Mouse (Mus musculus) liver, adult 2 months (tissue): ENCODE measurements at regions not wholly inside any gene's neighbourhood (a gene's known extent, or its start where the extent isn't known, plus 50 kb on each side); places are given as distances from the start of the nearest gene placed in this dataset.

ENCODE experiments used
- DNase-seq: peaks from one replicate; pipeline ENCODE4 v3.0.0-alpha.2; 2011; ENCODE audit warnings: low read depth, low spot score; ENCODE audit errors: extremely low read depth
- H3K27ac ChIP-seq: fragments of 200-500 bp; replicated peaks from 2 replicates; pipeline ENCODE4 v1.5.1; 2012; ENCODE audit warnings: low read depth, mild to moderate bottlenecking, control low read depth, inconsistent platforms, low read length; ENCODE audit not compliant: insufficient read depth
- H3K27me3 ChIP-seq: fragments of 200-500 bp; 2 replicates; pipeline ENCODE4 v1.6.1; 2012; ENCODE audit warnings: mild to moderate bottlenecking, moderate library complexity, low read length, inconsistent platforms; ENCODE audit not compliant: control insufficient read depth, insufficient read depth
- H3K36me3 ChIP-seq: fragments of 200-500 bp; 2 replicates; pipeline ENCODE4 v1.6.1; 2012; ENCODE audit warnings: low read length, inconsistent platforms; ENCODE audit not compliant: control insufficient read depth, insufficient read depth
- H3K4me1 ChIP-seq: fragments of 200-500 bp; 2 replicates; pipeline ENCODE4 v1.6.1; 2011; ENCODE audit warnings: low read length; ENCODE audit not compliant: control insufficient read depth, insufficient read depth
- H3K4me3 ChIP-seq: fragments of 200-500 bp; 2 replicates; pipeline ENCODE4 v1.5.1; 2011; ENCODE audit warnings: low read depth, mild to moderate bottlenecking, control low read depth, low read length, moderate library complexity; ENCODE audit not compliant: insufficient read depth
- H3K79me2 ChIP-seq: fragments of 200-500 bp; 2 replicates; pipeline ENCODE4 v1.6.1; 2012; ENCODE audit warnings: inconsistent platforms, mild to moderate bottlenecking, low read length, moderate library complexity; ENCODE audit not compliant: control insufficient read depth, insufficient read depth
- H3K9ac ChIP-seq: fragments of 200-500 bp; 2 replicates; pipeline ENCODE4 v1.6.1; 2012; ENCODE audit warnings: low read depth, mild to moderate bottlenecking, control low read depth, inconsistent platforms, low read length
- CTCF ChIP-seq: fragments of 200-500 bp; IDR thresholded peaks from 2 replicates; pipeline ENCODE4 v1.5.1; 2011; ENCODE audit warnings: low read depth, low read length, control low read depth
- POLR2A ChIP-seq: fragments of 200-500 bp; IDR thresholded peaks from 2 replicates; pipeline ENCODE4 v1.6.1; 2011; ENCODE audit warnings: low read length, control low read depth; ENCODE audit not compliant: insufficient read depth; ENCODE audit errors: extremely low read depth
- WGBS: fragments of 180-500 bp; shearing (Covaris S2); methylation state at CpG from one replicate; pipeline ENCODE4 v1.1.7; 2018; 5-methylcytosine and 5-hydroxymethylcytosine counted together

DNA sequence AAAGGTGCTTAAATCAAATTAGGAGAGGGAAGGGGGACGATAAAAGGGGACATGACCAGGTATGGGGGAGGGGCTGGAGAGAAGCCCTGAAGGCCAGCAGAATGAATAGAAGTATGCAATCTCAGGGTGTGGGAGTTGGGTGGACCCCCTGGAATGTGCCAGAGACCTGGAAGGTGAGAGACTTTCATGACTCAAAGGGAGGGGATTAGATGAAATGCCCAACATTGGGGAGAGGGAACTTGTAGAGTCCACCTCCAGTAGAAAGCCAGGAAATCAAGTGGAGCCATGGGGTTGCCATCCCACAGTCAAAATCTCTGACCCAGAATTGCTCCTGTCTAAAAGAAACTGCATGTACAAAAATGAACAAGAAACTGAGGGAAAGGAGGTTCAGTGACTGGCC lies 666.5 kb downstream of the Cps1 start:
- Histone ChIP-seq H3K27me3 (no peaks in the 10 kb centered on the region), H3K9ac (no peak overlapping the region), H3K27ac (no peak overlapping the region), H3K79me2 (no peaks in the 10 kb centered on the region), H3K36me3 (no peaks in the 10 kb centered on the region), H3K4me1 (no peaks in the 10 kb centered on the region), H3K4me3 (no peak overlapping the region)
- no peak for TF ChIP-seq CTCF
- 66% methylated on average over 1 of the region's 1 CpGs for WGBS
- no peak for DNase-seq

DNA sequence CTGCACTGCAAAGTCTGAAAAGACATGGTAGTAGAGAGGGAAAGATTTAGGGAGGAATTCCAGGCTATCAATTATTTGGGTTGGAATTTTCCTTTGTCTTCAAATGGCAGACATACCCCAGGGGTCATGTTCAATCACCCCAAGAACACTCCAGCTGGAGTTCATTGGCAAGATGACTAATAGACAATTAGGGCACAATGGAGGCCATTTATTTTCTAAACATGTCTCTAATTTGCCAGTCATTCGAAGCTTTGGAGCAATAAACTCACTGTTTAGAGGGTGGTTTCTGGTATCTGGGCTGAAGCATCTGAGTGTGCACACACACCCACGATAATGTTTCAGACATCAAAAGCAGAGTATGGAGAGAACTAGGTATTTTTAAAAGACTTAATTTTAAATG lies 672.2 kb downstream of the Cps1 start:
- DNase-seq, result no peak
- H3K4me3 ChIP-seq, result no peak overlapping the region
- H3K36me3 ChIP-seq, result no peaks in the 10 kb centered on the region
- H3K4me1 ChIP-seq, result no peaks in the 10 kb centered on the region
- no peaks in the 10 kb centered on the region for H3K27me3 ChIP-seq
- WGBS, result 72% methylated on average over 2 of the region's 2 CpGs
- H3K79me2 ChIP-seq, result no peaks in the 10 kb centered on the region
- H3K9ac ChIP-seq, result no peak overlapping the region
- TF ChIP-seq POLR2A (no peak), CTCF (no peak)
- H3K27ac ChIP-seq, result no peak overlapping the region

DNA sequence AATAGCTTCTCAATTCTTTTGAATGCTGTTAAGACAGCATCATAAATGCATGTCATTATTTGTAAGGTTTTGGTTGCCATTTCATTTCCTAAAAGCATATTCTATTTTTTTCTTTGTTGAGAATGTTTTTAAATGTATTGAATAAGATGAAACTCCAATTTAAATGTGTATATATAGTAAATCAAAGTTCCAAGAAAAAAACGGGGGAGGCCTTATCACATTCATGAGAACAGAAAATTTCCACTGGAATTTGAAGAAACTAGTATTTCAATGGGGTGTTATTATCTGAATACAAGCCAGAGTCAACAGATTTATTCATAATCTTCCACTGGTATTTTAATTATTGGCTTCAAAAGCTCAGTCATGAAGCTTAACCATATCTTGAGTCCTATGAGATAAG lies 672.7 kb downstream of the Cps1 start:
- TF ChIP-seq POLR2A, result no peak
- no peak for TF ChIP-seq CTCF
- Histone ChIP-seq H3K4me1 (no peaks in the 10 kb centered on the region), H3K27ac (no peak overlapping the region), H3K36me3 (no peaks in the 10 kb centered on the region), H3K9ac (no peak overlapping the region), H3K27me3 (no peaks in the 10 kb centered on the region), H3K4me3 (no peak overlapping the region), H3K79me2 (no peaks in the 10 kb centered on the region)
- DNase-seq, result no peak
- WGBS, result 65% methylated on average over 1 of the region's 1 CpGs

DNA sequence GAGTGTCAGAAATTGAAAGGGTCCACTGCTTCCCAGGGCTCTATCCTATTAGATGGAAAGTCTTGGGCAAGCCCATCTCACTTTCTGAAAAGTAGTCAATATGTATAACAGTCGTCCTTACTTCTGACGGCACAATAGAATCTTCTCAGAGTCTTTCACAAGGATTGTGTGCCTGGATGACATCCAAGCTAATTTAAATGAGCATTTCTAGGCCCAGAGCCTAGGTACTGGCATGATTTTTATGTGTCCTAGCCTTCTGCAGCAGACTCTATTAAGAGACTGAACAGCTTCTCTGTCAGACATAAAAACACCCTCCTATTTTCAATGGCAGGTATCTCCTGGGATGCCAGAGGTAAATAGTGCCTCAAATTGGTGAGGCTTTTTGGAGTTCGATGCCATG lies 680.5 kb downstream of the Cps1 start:
- H3K36me3 ChIP-seq, result no peaks in the 10 kb centered on the region
- H3K79me2 ChIP-seq, result no peaks in the 10 kb centered on the region
- no peak overlapping the region for H3K27ac ChIP-seq
- WGBS, result 80% methylated on average over 3 of the region's 3 CpGs
- no peak for DNase-seq
- no peaks in the 10 kb centered on the region for H3K27me3 ChIP-seq
- H3K9ac ChIP-seq, result no peak overlapping the region
- H3K4me1 ChIP-seq, result no peaks in the 10 kb centered on the region
- no peak for TF ChIP-seq POLR2A
- TF ChIP-seq CTCF, result no peak
- no peak overlapping the region for H3K4me3 ChIP-seq

DNA sequence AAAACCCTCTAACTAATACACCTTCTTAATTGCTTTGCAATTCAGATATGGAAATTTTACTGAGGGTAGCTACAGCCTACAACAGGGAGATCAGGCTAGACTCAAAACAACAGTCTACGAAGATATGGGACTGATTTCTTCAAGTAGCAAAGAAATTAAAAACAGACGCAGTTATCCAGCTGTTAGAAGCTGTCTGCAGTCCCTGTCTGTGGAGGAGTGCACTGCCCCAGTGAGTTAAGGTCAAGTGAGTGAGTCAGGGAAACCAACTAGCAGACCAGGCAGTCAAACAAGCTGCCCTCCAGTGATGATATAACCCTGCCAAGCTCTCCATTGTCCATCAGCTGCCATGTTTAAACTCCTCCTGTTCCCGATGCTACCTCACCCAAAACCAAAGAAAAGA lies 697.3 kb downstream of the Cps1 start:
- Histone ChIP-seq H3K27ac (no peak overlapping the region), H3K36me3 (no peaks in the 10 kb centered on the region), H3K4me3 (no peak overlapping the region), H3K9ac (no peak overlapping the region), H3K27me3 (no peaks in the 10 kb centered on the region), H3K79me2 (no peaks in the 10 kb centered on the region), H3K4me1 (no peaks in the 10 kb centered on the region)
- no peak for DNase-seq
- 77% methylated on average over 3 of the region's 3 CpGs for WGBS
- TF ChIP-seq CTCF (no peak), POLR2A (no peak)

DNA sequence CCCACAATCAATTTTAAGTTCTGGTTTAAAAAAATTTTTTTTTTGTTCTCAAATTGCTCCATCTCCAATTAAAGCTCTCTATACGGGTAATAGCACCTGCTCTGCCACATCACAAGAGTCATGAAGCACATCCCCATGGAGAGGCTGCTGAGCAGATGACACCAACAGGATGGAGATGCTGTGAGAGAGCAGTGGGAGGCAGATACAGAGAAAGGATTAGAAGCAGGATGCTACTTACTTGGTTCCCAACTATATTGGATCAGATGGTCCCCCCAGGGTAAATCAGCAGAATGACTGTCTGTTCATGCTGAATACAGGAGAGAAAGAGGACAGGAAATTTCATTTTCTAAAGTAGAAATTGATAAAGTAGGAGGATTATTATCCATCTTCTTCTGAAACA lies 725.2 kb downstream of the Cps1 start:
- TF ChIP-seq CTCF, result no peak
- no peak for TF ChIP-seq POLR2A
- Histone ChIP-seq H3K27ac (no peak overlapping the region), H3K27me3 (no peaks in the 10 kb centered on the region), H3K79me2 (no peaks in the 10 kb centered on the region), H3K9ac (no peak overlapping the region), H3K4me3 (no peak overlapping the region), H3K36me3 (no peaks in the 10 kb centered on the region), H3K4me1 (no peaks in the 10 kb centered on the region)
- WGBS, result 57% methylated on average over 1 of the region's 1 CpGs
- DNase-seq, result no peak

DNA sequence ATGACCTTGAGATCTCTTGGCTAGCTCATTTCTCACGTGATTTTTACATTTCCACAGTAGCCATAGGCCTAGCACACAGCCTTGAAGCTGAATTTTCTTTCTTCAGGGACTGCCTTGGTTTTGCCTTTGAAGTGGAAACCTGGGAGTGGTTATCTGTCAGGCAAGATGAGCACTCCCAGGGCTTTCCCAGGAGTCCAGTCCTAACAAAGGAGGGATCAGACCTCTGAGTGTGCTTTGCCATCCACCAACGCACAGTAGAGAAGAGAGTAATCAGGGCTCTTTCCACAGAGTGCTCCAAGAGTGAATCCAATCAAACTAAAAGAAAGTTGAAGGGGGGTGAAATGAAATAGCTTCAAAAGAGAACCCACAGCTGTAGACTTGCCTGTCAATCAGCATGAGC lies 770.7 kb downstream of the Cps1 start:
- Histone ChIP-seq H3K4me1 (no peaks in the 10 kb centered on the region), H3K9ac (no peak overlapping the region), H3K27ac (no peak overlapping the region), H3K4me3 (no peak overlapping the region), H3K79me2 (no peaks in the 10 kb centered on the region), H3K36me3 (no peaks in the 10 kb centered on the region), H3K27me3 (no peaks in the 10 kb centered on the region; the same call in 1 of the 2 replicates)
- DNase-seq, result no peak
- WGBS, result 42% methylated on average over 2 of the region's 2 CpGs
- TF ChIP-seq CTCF (no peak), POLR2A (no peak)
